In the genomic region with DNA sequence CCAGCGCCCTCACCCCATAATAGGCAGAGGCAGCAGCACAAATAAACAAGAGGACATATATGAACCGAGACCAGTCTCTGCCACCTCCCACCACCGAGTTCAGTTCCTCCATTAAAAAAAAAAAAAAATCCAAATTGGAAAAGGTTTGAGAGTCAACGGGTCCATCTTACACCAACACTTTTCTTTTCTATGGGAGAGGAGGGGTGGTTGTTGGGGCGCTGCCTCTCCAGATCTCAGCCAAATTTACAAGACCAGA, we compare ENCODE assay signal across 9 mouse cellular contexts. TPM values are rescaled to one million over a fixed set of nuclear protein-coding genes. Genes with fewer than 3 reads are reported as not detected.
A peak's percentile ranks its signal among the peaks of the same experiment; 100 is the strongest.
DNase-seq lines count a peak whose midpoint lies in the region; ATAC-seq and TF ChIP-seq lines count a peak whose summit lies in the region.
"Had no signal": no experiment of that assay in that cellular context is flagged by ENCODE, and none has a peak within 500 bp of the region (broad histone marks: within the 10 kb centered on the region; RNA-seq: fewer than 3 reads in every experiment).

No protein-coding gene starts in this region.

- H3K9me3 ChIP-seq in lung, postnatal 0 days (ENCODE audit: low read length) = no peaks in the 10 kb centered on the region
- no peaks in the 10 kb centered on the region for H3K9me3 ChIP-seq in forebrain, embryonic 10.5 days
- H3K9me3 ChIP-seq in limb, embryonic 11.5 days (ENCODE audit: control insufficient read depth, low read length) = no peaks in the 10 kb centered on the region

- peak overlapping the region; percentile 98 for H3K27ac ChIP-seq in lung, postnatal 0 days (ENCODE audit: low read length)
- peak overlapping the region; percentile 99 for H3K27ac ChIP-seq in forebrain, embryonic 10.5 days
- H3K27ac ChIP-seq in limb, embryonic 11.5 days (replicated peaks; ENCODE audit: low read depth, low read length) = peak overlapping the region; percentile 93
- H3K27ac ChIP-seq in small intestine, adult 2 months (ENCODE audit: insufficient read depth, low read depth, low read length) = peak overlapping the region; percentile 88

- DNase-seq in lung, postnatal 0 days (ENCODE audit: low spot score) = no peak
- no peak for DNase-seq in lung, postnatal 10 days
- no peak for DNase-seq in forebrain, embryonic 10.5 days (ENCODE audit: extremely low spot score, low spot score)
- no peak for DNase-seq in limb, embryonic 11.5 days (ENCODE audit: low spot score)
- DNase-seq in left cerebral cortex, postnatal 4 days = no peak
- no peak for DNase-seq in adrenal gland, adult 8-10 months
- DNase-seq in spleen, adult 12 weeks (ENCODE audit: low spot score) = no peak

- H3K4me3 ChIP-seq in lung, postnatal 0 days (ENCODE audit: low read depth, low read length) = peak overlapping the region; percentile 43
- peak overlapping the region; percentile 63 for H3K4me3 ChIP-seq in forebrain, embryonic 10.5 days
- H3K4me3 ChIP-seq in limb, embryonic 11.5 days (ENCODE audit: low read depth, low read length) = peak overlapping the region; percentile 25
- H3K4me3 ChIP-seq in small intestine, adult 2 months (ENCODE audit: low read depth, low read length) = peak overlapping the region; percentile 62

- peak overlapping the region; percentile 83 for H3K4me2 ChIP-seq in lung, postnatal 0 days (replicated peaks; ENCODE audit: low read depth, low read length)
- peak overlapping the region; percentile 53 for H3K4me2 ChIP-seq in limb, embryonic 11.5 days (ENCODE audit: low read depth, severe bottlenecking)

- TF ChIP-seq EP300 in lung, postnatal 0 days (IDR thresholded peaks at IDR 0.05) = peak; percentile 35

- H3K36me3 ChIP-seq in lung, postnatal 0 days (ENCODE audit: insufficient read depth, low read length) = no peaks in the 10 kb centered on the region
- no peaks in the 10 kb centered on the region for H3K36me3 ChIP-seq in forebrain, embryonic 10.5 days (replicated peaks)
- no peaks in the 10 kb centered on the region for H3K36me3 ChIP-seq in limb, embryonic 11.5 days (ENCODE audit: control insufficient read depth, insufficient read depth, low read length)
- no peaks in the 10 kb centered on the region for H3K36me3 ChIP-seq in small intestine, adult 2 months (ENCODE audit: control insufficient read depth, insufficient read depth, low read length)

- peak overlapping the region; percentile 67 for H3K9ac ChIP-seq in lung, postnatal 0 days (replicated peaks; ENCODE audit: low read depth)
- peak overlapping the region; percentile 98 for H3K9ac ChIP-seq in limb, embryonic 11.5 days (ENCODE audit: low read length)

- H3K27me3 ChIP-seq in lung, postnatal 0 days (replicated peaks; ENCODE audit: insufficient read depth, low read length) = no peaks in the 10 kb centered on the region
- H3K27me3 ChIP-seq in forebrain, embryonic 10.5 days (ENCODE audit: poor library complexity, severe bottlenecking) = peaks cover 12% of the 10 kb centered on the region
- H3K27me3 ChIP-seq in limb, embryonic 11.5 days (ENCODE audit: control insufficient read depth, insufficient read depth, low read length) = no peaks in the 10 kb centered on the region
- H3K27me3 ChIP-seq in small intestine, adult 2 months (ENCODE audit: control insufficient read depth, insufficient read depth, low read length) = no peaks in the 10 kb centered on the region

- H3K4me1 ChIP-seq in lung, postnatal 0 days (ENCODE audit: insufficient read depth, low read depth, low read length) = peaks cover 24% of the 10 kb centered on the region
- peaks cover 71% of the 10 kb centered on the region for H3K4me1 ChIP-seq in forebrain, embryonic 10.5 days
- H3K4me1 ChIP-seq in limb, embryonic 11.5 days (ENCODE audit: control insufficient read depth, insufficient read depth, low read length) = peaks cover 14% of the 10 kb centered on the region; the same call in 1 of the 2 replicates
- peaks cover 21% of the 10 kb centered on the region for H3K4me1 ChIP-seq in small intestine, adult 2 months (ENCODE audit: control insufficient read depth, insufficient read depth, insufficient read length, low read length)

- no peak for TF ChIP-seq CTCF in lung, postnatal 0 days (IDR thresholded peaks at IDR 0.05)
- TF ChIP-seq CTCF in small intestine, adult 2 months (IDR thresholded peaks at IDR 0.05; ENCODE audit: extremely low read depth, insufficient read length, insufficient replicate concordance, low read depth, low read length) = no peak

- no peak for TF ChIP-seq POLR2A in small intestine, adult 2 months (IDR thresholded peaks at IDR 0.05; ENCODE audit: low read depth, low read length)

- 2% methylated on average over 5 of the region's 5 CpGs for WGBS in lung, postnatal 0 days
- WGBS in forebrain, embryonic 10.5 days = 1% methylated on average over 5 of the region's 5 CpGs
- WGBS in limb, embryonic 11.5 days = 0% methylated on average over 5 of the region's 5 CpGs
- 0% methylated on average over 5 of the region's 5 CpGs for WGBS in small intestine, adult 2 months

- intact Hi-C loops in left cerebral cortex, postnatal 4 days (cut with DNase I) = loop anchor here (2.0 to 5.0 kb wide), 2 partner anchors 56 to 91 kb away; no protein-coding TSS in a partner anchor

- no peak for ATAC-seq in lung, postnatal 0 days
- ATAC-seq in limb, embryonic 11.5 days (ENCODE audit: insufficient number of reproducible peaks, low FRiP score, low TSS enrichment, low read depth) = peak; percentile 23; the same call in 1 of the 2 replicates

RNA-seq across cellular contexts. Expression of a gene that starts 15.5 kb away (rescaled TPM):
- polyA plus RNA-seq in lung, postnatal 0 days (2015; fragmentation: Nextera tagmentation; extraction: Ambion mirVana) = not detected in 2 replicates
- polyA plus RNA-seq in forebrain, embryonic 10.5 days (2016; fragmentation: Nextera tagmentation; extraction: Ambion mirVana) = not detected in 2 replicates
- not detected in 2 replicates for polyA plus RNA-seq in limb, embryonic 11.5 days (2014; fragmentation: Nextera tagmentation; extraction: Ambion mirVana)
- polyA plus RNA-seq in small intestine, adult 2 months (2012; rRNA removed) = not detected in 2 replicates
- total RNA-seq in left cerebral cortex, postnatal 4 days (2021) = not detected
- not detected for total RNA-seq in adrenal gland, adult 8-10 months (2022)
- total RNA-seq: left cerebral cortex, adult 18-20 months had no signal

RNA-seq across cellular contexts. Expression of a gene that starts 15.6 kb away (rescaled TPM):
- polyA plus RNA-seq in lung, postnatal 0 days (2015; fragmentation: Nextera tagmentation; extraction: Ambion mirVana) = 1.3 and 2.1 TPM in 2 replicates
- 0.17 and 0.27 TPM in 2 replicates for polyA plus RNA-seq in forebrain, embryonic 10.5 days (2016; fragmentation: Nextera tagmentation; extraction: Ambion mirVana)
- polyA plus RNA-seq in limb, embryonic 11.5 days (2014; fragmentation: Nextera tagmentation; extraction: Ambion mirVana) = 0.12 and 0.40 TPM in 2 replicates
- polyA plus RNA-seq in small intestine, adult 2 months (2012; rRNA removed) = 5.6 and 11.1 TPM in 2 replicates
- total RNA-seq in left cerebral cortex, postnatal 4 days (2021) = under 1 TPM; 0.48 to 0.62 TPM
- total RNA-seq in adrenal gland, adult 8-10 months (2022) = not detected
- total RNA-seq: left cerebral cortex, adult 18-20 months had no signal
